Mouse (Mus musculus) liver, postnatal 0 days (tissue): Measurements from ENCODE around the gene Ankrd13a.

ENCODE experiments used
- CTCF ChIP-seq: sonication (generic); IDR thresholded peaks from 2 replicates; pipeline ENCODE4 v1.5.1; 2016; ENCODE audit warnings: antibody characterized with exemption, low read depth
- EP300 ChIP-seq: IDR thresholded peaks from 2 replicates; pipeline ENCODE4 v1.6.1; 2016; ENCODE audit warnings: antibody characterized with exemption, low read depth, mild to moderate bottlenecking

DNA sequence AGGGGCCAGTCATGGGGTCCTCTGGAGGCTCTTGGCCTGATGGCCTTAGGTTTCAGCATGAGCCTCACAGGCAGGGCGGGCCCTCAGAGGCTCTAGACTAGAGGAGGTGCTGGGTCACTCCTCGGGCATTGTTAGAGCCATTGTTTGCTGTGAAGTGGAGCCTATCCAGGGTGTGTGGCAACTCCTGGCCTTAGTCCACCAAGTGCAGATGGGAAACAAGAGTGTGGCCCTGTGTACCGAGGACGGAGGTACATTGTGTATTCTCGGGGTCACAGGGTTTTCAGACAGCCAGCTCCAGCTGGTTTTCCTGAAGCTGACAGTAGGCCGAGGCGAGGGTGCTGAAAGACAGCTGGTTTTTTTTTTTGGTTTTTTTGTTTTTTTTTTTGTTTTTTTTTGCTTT lies 18.8 kb downstream of the Ankrd13a start:
- TF ChIP-seq EP300 (peak; percentile 29; the same call in 1 of the 2 replicates), CTCF (no peak)
